Mouse (Mus musculus) CD8-positive naive resting alpha-beta T cell, adult 2 months (primary cell): ENCODE results near the gene Ramp1.

Source experiments
- DNase-seq, 2 experiments: peaks; one replicate each; pipeline ENCODE4 v3.0.0; 2022; ENCODE audit warnings: low read depth in 2 of 2, low spot score in 2 of 2

The Ramp1 gene

GRCm38 (mm10) chr1:91179533-91180173, at the start of gene Ramp1:
Gene Ramp1, plus strand, starts transcription at chr1:91179822.
- peak; percentile 42 to 43 for DNase-seq

DNA sequence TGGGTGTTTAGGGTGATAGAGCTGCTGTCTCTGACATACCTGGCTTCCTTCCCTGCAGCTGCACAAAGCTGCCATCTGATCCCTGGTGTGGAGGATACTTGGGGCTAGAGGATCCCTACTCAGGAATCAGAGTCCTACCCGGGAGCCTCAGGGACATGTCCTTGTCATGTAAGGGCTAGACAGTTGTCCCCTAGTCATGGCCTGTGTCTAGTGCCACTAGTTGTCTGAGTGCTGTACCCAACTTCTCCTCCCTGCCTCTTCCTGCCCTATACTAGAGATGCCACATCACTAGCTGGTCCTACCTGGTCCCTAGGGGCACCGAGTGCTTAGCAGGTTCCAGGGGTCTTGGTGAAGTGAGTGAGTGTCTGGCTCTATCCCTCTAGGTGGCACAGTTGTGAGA, 42.6 kb upstream of the Ramp1 start:
- DNase-seq = no peak

- DNase-seq = no peak
Measured at GRCm38 (mm10) chr1:91144813-91145212, 34.8 kb upstream of the Ramp1 start, which contains the start of gene Rbm44. Gene Rbm44, plus strand, starts transcription at chr1:91145089.

DNA sequence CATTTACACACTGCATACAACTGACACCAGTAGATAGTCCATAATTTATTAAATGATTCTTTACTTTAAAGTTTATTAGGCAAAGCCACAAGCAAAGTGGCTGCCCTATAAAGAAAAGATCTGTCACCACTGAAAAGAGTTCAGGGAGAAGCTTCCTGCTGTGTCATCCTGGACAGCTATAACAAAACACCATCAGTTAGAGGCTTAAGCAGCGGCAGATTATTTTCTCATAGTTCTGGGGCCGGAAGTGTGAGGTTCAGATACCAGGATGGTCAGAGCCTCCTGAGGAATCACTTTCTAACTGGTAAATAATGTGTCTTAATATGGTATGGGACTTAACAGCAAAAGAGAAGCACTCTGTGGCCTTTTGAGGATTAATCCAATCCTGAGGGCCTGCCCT, 28.1 kb upstream of the Ramp1 start:
- DNase-seq = no peak

- DNase-seq = no peak
Measured at GRCm38 (mm10) chr1:91166798-91167197, 12.8 kb upstream of the Ramp1 start.

GRCm38 (mm10) chr1:91169157-91169556, 10.5 kb upstream of the Ramp1 start:
- no peak for DNase-seq

DNA sequence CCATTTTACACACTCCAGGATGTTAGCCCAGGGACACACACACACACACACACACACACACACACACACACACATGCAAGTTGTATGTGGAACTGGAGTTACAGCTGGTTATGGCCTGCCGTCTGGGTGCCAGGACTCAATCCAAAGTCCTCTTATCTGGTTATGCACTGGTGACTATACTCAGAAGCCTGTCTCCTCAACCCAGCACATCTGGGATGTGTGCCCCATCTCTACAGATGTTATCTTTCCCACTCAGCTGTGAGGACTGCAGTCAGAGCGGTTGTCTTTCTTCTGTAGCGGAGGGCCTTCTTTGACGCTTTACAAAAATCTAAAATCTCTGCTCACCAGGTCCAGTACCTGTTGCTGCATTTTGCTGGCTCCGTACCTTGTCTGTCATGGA, 4.8 kb upstream of the Ramp1 start:
- DNase-seq = no peak

GRCm38 (mm10) chr1:91176026-91176425, 3.6 kb upstream of the Ramp1 start:
- DNase-seq = no peak

DNA sequence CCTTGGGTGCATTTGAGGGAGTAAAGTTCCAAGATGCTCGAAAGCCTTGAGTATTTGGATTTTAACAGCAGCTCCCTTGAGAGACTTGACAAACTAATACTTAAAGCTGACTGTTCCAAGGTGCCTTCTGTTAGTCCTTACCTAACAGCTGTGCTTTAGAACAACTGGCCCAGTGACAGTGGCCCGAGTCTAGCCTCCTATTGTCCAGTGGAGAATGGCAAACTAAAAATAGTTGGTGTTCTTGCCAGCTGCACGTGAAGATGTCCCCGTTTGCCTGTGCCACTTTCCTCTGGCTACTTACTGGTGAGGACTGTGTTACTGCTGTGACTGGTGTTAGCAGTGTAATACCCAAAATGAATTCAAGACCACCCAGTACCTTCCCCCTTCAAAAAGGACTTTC, 2.8 kb upstream of the Ramp1 start:
- no peak for DNase-seq

- DNase-seq = peak; percentile 78 to 79
Measured at GRCm38 (mm10) chr1:91179086-91179485, 536 bp upstream of the Ramp1 start.

GRCm38 (mm10) chr1:91180174-91180565, 548 bp downstream of the Ramp1 start:
- no peak for DNase-seq

- no peak for DNase-seq
Measured at GRCm38 (mm10) chr1:91180723-91181122, 1.1 kb downstream of the Ramp1 start.

DNA sequence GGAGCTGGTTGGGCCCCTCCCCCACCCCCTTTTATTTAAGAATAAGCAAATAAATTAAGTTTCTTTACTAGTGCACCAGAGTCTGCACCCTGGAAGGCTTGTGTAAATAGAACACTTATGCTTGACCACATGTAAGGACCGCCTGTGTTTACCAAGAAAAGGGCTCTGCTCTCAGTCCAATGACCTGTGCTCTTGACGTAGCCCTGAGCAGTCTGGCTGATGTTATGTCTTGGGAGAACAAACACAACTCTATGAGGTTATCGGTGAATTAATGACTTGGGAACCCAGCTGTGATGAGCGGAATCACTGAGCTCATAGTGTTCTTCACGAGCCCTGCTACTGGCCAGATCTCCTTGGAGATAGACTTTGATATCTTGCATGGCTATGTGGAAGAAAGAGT, 1.6 kb downstream of the Ramp1 start:
- no peak for DNase-seq

- no peak for DNase-seq
Measured at GRCm38 (mm10) chr1:91181784-91182450, 2.3 kb downstream of the Ramp1 start.

GRCm38 (mm10) chr1:91183305-91183704, 3.7 kb downstream of the Ramp1 start:
- DNase-seq = no peak

- DNase-seq = no peak
Measured at GRCm38 (mm10) chr1:91186677-91187076, 7.1 kb downstream of the Ramp1 start.

DNA sequence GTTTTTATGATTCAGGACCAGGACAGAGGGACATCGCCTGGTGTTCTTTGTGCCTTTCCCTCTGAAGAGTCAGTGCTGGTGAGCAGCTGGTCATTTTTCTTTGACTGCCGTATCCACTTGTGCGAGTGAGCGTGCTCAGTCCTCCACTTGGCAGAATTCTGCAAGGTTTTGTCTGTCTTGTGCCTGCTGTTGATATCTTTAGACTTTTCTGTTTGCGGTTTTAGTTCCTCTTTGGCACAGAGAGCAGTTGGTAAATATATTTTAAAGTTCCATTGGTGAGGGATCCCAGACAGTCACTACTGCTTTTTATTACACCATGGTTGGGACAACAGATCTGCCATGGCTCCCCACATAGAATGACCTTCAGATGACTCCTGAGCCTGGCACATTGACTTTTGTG, 7.7 kb downstream of the Ramp1 start:
- no peak for DNase-seq

- no peak for DNase-seq
Measured at GRCm38 (mm10) chr1:91187786-91188640, 8.4 kb downstream of the Ramp1 start.

DNA sequence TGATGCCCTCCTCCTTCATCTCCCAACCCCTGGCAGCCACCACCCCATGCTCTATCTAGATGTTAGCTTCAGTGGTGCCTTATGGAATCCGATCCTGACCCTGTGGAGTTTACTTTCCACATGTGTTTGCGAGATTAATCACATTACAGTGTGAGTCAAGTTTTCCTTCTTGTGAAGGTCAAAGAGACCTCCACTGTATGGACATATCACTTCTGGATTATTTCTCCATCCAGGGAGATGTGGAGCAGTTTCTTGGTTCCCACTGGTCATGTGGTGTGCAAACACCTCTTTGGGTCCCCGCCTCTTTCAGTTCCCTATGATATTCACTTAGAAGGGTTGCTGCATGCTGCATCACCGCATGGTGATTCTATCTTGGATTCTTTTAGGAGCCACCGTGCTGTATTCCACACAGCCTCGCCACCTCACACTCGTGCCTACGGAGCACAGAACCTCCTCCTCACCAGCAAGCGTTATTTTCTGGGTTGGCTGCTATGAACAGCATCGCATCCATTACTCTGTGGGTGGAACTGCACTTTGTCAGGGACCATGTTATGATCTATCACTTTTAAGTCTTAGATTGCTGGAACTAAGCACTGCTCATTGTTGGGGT, 9.3 kb downstream of the Ramp1 start:
- DNase-seq = no peak

- no peak for DNase-seq
Measured at GRCm38 (mm10) chr1:91192184-91192583, 12.6 kb downstream of the Ramp1 start.

DNA sequence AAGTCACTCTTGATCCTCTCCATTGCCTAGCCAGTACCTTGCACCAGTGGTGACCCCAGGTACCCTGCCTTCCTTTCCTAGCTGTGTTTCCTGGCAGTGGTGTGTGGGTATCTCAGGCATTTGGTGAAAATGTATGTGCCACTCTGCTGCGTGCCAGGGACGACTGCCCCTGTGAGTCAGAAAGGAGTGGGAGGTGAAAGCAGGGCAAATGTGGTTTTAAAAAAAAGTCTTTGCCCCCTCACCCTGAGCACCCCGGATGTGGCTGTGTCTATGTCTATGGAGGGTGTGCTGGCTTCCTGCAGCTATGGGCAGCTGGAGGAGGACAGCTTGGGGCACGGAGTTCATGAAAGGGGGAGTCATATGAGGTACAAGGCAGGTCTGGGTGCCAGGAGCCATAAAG, 13.6 kb downstream of the Ramp1 start:
- DNase-seq = peak; percentile 61 to 65

- DNase-seq = no peak
Measured at GRCm38 (mm10) chr1:91193680-91194079, 14.1 kb downstream of the Ramp1 start.
